Mouse (Mus musculus) thymus, postnatal 25 days (tissue): ENCODE results near the gene Ubxn6.
"Not testable (repeated sequence)": the region's sequence is repeated elsewhere in the genome, so short reads cannot be mapped to it uniquely, and the experiment has no call there.

Experiments used
- DNase-seq: peaks from one replicate; pipeline ENCODE4 v3.0.0; 2022

Gene Ubxn6

GRCm38 (mm10) chr17:56074827-56075208, at the start of gene Ubxn6:
Gene Ubxn6, minus strand, starts transcription at chr17:56075028.
- DNase-seq = peak; percentile 97

- DNase-seq = no peak
Measured at GRCm38 (mm10) chr17:56123681-56124340, 49.0 kb upstream of the Ubxn6 start.

- no peak for DNase-seq
Measured at GRCm38 (mm10) chr17:56123161-56123560, 48.3 kb upstream of the Ubxn6 start.

- DNase-seq = no peak
Measured at GRCm38 (mm10) chr17:56121826-56122225, 47.0 kb upstream of the Ubxn6 start, which contains the start of gene Lrg1. Gene Lrg1, minus strand, starts transcription at chr17:56122001.

- no peak for DNase-seq
Measured at GRCm38 (mm10) chr17:56119981-56120880, 45.4 kb upstream of the Ubxn6 start.

GRCm38 (mm10) chr17:56119431-56119830, 44.6 kb upstream of the Ubxn6 start:
- DNase-seq = no peak

GRCm38 (mm10) chr17:56117251-56117710, 42.5 kb upstream of the Ubxn6 start, which contains the start of gene Plin5:
Gene Plin5, minus strand, starts transcription at chr17:56117596.
- DNase-seq = no peak

- DNase-seq = no peak
Measured at GRCm38 (mm10) chr17:56116193-56116592, 41.4 kb upstream of the Ubxn6 start.

- no peak for DNase-seq
Measured at GRCm38 (mm10) chr17:56112743-56113142, 37.9 kb upstream of the Ubxn6 start.

- DNase-seq = peak; percentile 58
Measured at GRCm38 (mm10) chr17:56111864-56112263, 37.0 kb upstream of the Ubxn6 start.

- no peak for DNase-seq
Measured at GRCm38 (mm10) chr17:56111021-56111420, 36.2 kb upstream of the Ubxn6 start.

GRCm38 (mm10) chr17:56110571-56110970, 35.7 kb upstream of the Ubxn6 start:
- DNase-seq = no peak

GRCm38 (mm10) chr17:56109219-56110051, 34.6 kb upstream of the Ubxn6 start, which contains the start of gene Plin4:
Gene Plin4, minus strand, starts transcription at chr17:56109803.
- no peak for DNase-seq

GRCm38 (mm10) chr17:56108334-56109044, 33.7 kb upstream of the Ubxn6 start:
- DNase-seq = no peak

GRCm38 (mm10) chr17:56107736-56108135, 32.9 kb upstream of the Ubxn6 start:
- DNase-seq = no peak

- DNase-seq = no peak
Measured at GRCm38 (mm10) chr17:56106981-56107380, 32.2 kb upstream of the Ubxn6 start.

GRCm38 (mm10) chr17:56106436-56106835, 31.6 kb upstream of the Ubxn6 start:
- DNase-seq = not testable (repeated sequence)

- not testable (repeated sequence) for DNase-seq
Measured at GRCm38 (mm10) chr17:56104821-56105220, 30.0 kb upstream of the Ubxn6 start.

GRCm38 (mm10) chr17:56103465-56104285, 28.8 kb upstream of the Ubxn6 start:
- DNase-seq = no peak

GRCm38 (mm10) chr17:56102927-56103326, 28.1 kb upstream of the Ubxn6 start:
- DNase-seq = no peak

GRCm38 (mm10) chr17:56102158-56102557, 27.3 kb upstream of the Ubxn6 start:
- no peak for DNase-seq
